Mouse (Mus musculus) G1E (cell line): ENCODE measurements around the gene Tnfsf10.

Experiments
- CTCF ChIP-seq: IDR thresholded peaks from 2 replicates; pipeline ENCODE4 v1.5.1; 2012; ENCODE audit warnings: low read depth, low read length, inconsistent platforms, mixed read lengths
- GATA1 ChIP-seq: IDR thresholded peaks from 2 replicates; pipeline ENCODE4 v1.6.1; 2012; ENCODE audit warnings: borderline replicate concordance, low read length, inconsistent platforms, mixed read lengths
- GATA2 ChIP-seq: IDR thresholded peaks from 2 replicates; pipeline ENCODE4 v1.6.1; 2012; ENCODE audit warnings: low read depth, low read length, inconsistent platforms, borderline replicate concordance
- POLR2AphosphoS5 ChIP-seq: IDR thresholded peaks from 2 replicates; pipeline ENCODE4 v1.6.1; 2012; ENCODE audit warnings: low read depth, low read length, inconsistent platforms; ENCODE audit not compliant: insufficient replicate concordance
- TAL1 ChIP-seq: conservative IDR thresholded peaks from 2 replicates; pipeline ENCODE4 v1.6.1; 2012; ENCODE audit warnings: low read depth, low read length, inconsistent platforms, mixed read lengths

DNA sequence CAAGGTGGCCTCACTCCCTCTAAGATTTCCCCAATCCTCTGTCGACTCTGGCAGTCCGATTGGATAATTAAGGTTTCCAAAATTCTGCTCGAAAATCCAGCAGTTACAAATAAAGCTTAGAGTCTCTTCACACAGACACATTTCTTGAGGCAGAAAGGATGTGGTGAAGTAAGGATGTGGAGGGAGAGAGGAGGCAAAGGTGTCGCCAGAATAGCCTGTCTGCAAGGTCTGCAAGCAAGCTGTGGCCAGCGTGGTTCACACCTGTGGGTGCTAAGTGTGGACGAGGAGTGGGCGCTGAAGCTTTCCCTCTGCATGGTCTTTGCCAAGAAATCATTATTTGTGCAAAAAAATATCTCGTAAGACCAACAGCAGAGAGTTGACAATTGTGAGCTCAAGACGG, 5.8 kb downstream of the Tnfsf10 start:
- no peak for TF ChIP-seq GATA1
- TF ChIP-seq CTCF, result no peak
- no peak for TF ChIP-seq TAL1
- TF ChIP-seq POLR2AphosphoS5, result no peak
- no peak for TF ChIP-seq GATA2
